Mouse (Mus musculus) embryonic facial prominence, embryonic 14.5 days (tissue): Measurements from ENCODE around the gene Med16. TPM values are rescaled to one million over a fixed set of nuclear protein-coding genes. Genes with fewer than 3 reads are reported as not detected.

ENCODE experiments used
- ATAC-seq: fragments of 200-750 bp; cut with Nextera tagmentation; 2 replicates; pipeline ENCODE4 v1.8.0; 2017; ENCODE audit warnings: low read depth, moderate number of reproducible peaks, moderate TSS enrichment
- DNase-seq: peaks from one replicate; pipeline ENCODE4 v3.0.0-alpha.2; 2015; ENCODE audit warnings: low spot score
- H3K27ac ChIP-seq: fragments of 300-500 bp; sonication (generic); replicated peaks from 2 replicates; pipeline ENCODE4 v1.5.1; 2014; ENCODE audit warnings: low read depth, mild to moderate bottlenecking, low read length, moderate library complexity
- H3K27me3 ChIP-seq: fragments of 300-500 bp; sonication (generic); replicated peaks from 2 replicates; pipeline ENCODE4 v1.6.1; 2014; ENCODE audit warnings: low read length; ENCODE audit not compliant: control insufficient read depth, insufficient read depth
- H3K36me3 ChIP-seq: fragments of 300-500 bp; sonication (generic); 2 replicates; pipeline ENCODE4 v1.6.1; 2014; ENCODE audit warnings: low read length, mixed read lengths; ENCODE audit not compliant: control insufficient read depth, insufficient read depth
- H3K4me1 ChIP-seq: fragments of 300-500 bp; sonication (generic); 2 replicates; pipeline ENCODE4 v1.6.1; 2014; ENCODE audit warnings: antibody characterized with exemption, low read length; ENCODE audit not compliant: control insufficient read depth, insufficient read depth
- H3K4me2 ChIP-seq: fragments of 300-500 bp; sonication (generic); 2 replicates; pipeline ENCODE4 v1.6.1; 2014; ENCODE audit warnings: low read depth, mild to moderate bottlenecking, low read length, moderate library complexity, mixed read lengths
- H3K4me3 ChIP-seq: fragments of 300-500 bp; sonication (generic); 2 replicates; pipeline ENCODE4 v1.5.1; 2014; ENCODE audit warnings: low read depth, mild to moderate bottlenecking, low read length
- H3K9ac ChIP-seq: fragments of 300-500 bp; sonication (generic); 2 replicates; pipeline ENCODE4 v1.6.1; 2014; ENCODE audit warnings: low read depth, mild to moderate bottlenecking, low read length, moderate library complexity, mixed read lengths
- H3K9me3 ChIP-seq: fragments of 300-500 bp; sonication (generic); 2 replicates; pipeline ENCODE4 v1.6.1; 2016; ENCODE audit warnings: low read length; ENCODE audit not compliant: control insufficient read depth
- WGBS: fragments of 180-500 bp; shearing (Covaris S2); extraction: QIAGEN DNeasy Blood & Tissue Kit; methylation state at CpG from one replicate; pipeline ENCODE4 v1.1.7; 2014; 5-methylcytosine and 5-hydroxymethylcytosine counted together
- microRNA-seq: library from miRNA; unstranded; fragments of <30 nt; microRNA quantifications from one replicate; pipeline ENCODE4, GENCODE M21; 2016; ENCODE audit warnings: borderline number of aligned reads
- polyA plus RNA-seq: library from polyadenylated mRNA; unstranded; fragments of >200 nt; fragmentation: Nextera tagmentation; extraction: Ambion mirVana; gene quantifications from 2 replicates; pipeline ENCODE4 v1.2.1, GENCODE M21; 2014

Gene Med16
- polyA plus RNA-seq, 1 experiment from 2014 or later: 33.7 TPM

- 2% methylated on average over 15 of the region's 15 CpGs for WGBS
- Histone ChIP-seq H3K27me3 (no peaks in the 10 kb centered on the region), H3K27ac (peak overlapping the region; percentile 100), H3K4me3 (peak overlapping the region; percentile 96), H3K9ac (peak overlapping the region; percentile 78), H3K4me2 (peak overlapping the region; percentile 99), H3K4me1 (peaks cover 44% of the 10 kb centered on the region), H3K36me3 (peaks cover 23% of the 10 kb centered on the region), H3K9me3 (no peaks in the 10 kb centered on the region)
- ATAC-seq: peak; percentile 68
- DNase-seq: peak; percentile 98
Observed at GRCm38 (mm10) chr10:79853392-79853791, 55.3 kb downstream of the Med16 start.

- peaks cover 38% of the 10 kb centered on the region for H3K4me1 ChIP-seq
- no peak for ATAC-seq
Observed at GRCm38 (mm10) chr10:79852827-79853226, 55.9 kb downstream of the Med16 start.

GRCm38 (mm10) chr10:79852107-79852789 lies 56.5 kb downstream of the Med16 start:
- peak overlapping the region; percentile 78 for H3K9ac ChIP-seq

More at GRCm38 (mm10) chr10:79852827-79853226, 55.9 kb downstream of the Med16 start:
- Histone ChIP-seq H3K9me3 (no peaks in the 10 kb centered on the region), H3K4me2 (peak overlapping the region; percentile 99), H3K9ac (peak overlapping the region; percentile 78), H3K4me3 (peak overlapping the region; percentile 96), H3K27ac (peak overlapping the region; percentile 100), H3K27me3 (no peaks in the 10 kb centered on the region), H3K36me3 (peaks cover 18% of the 10 kb centered on the region)
- 12% methylated on average over 8 of the region's 8 CpGs for WGBS
- DNase-seq: no peak

GRCm38 (mm10) chr10:79851653-79852052 lies 57.1 kb downstream of the Med16 start:
- Histone ChIP-seq H3K9me3 (no peaks in the 10 kb centered on the region), H3K36me3 (peaks cover 7% of the 10 kb centered on the region; the same call in 1 of the 2 replicates), H3K4me3 (peak overlapping the region; percentile 1), H3K4me2 (peak overlapping the region; percentile 99), H3K27ac (peak overlapping the region; percentile 100), H3K9ac (0 out of 2 replicates have a peak overlapping the region, but pooled peaks have one; percentile 49), H3K4me1 (peaks cover 27% of the 10 kb centered on the region), H3K27me3 (no peaks in the 10 kb centered on the region)
- 47% methylated on average over 3 of the region's 3 CpGs for WGBS
- DNase-seq: no peak
- no peak for ATAC-seq

More at GRCm38 (mm10) chr10:79852107-79852789, 56.5 kb downstream of the Med16 start:
- peak overlapping the region; percentile 99 for H3K4me2 ChIP-seq
- peaks cover 13% of the 10 kb centered on the region for H3K36me3 ChIP-seq
- ATAC-seq: no peak
- H3K27ac ChIP-seq: peak overlapping the region; percentile 100
- peak overlapping the region; percentile 96 for H3K4me3 ChIP-seq
- DNase-seq: peak; percentile 85
- H3K9me3 ChIP-seq: no peaks in the 10 kb centered on the region
- no peaks in the 10 kb centered on the region for H3K27me3 ChIP-seq
- H3K4me1 ChIP-seq: peaks cover 32% of the 10 kb centered on the region
- 23% methylated on average over 9 of the region's 9 CpGs for WGBS

- H3K27me3 ChIP-seq: no peaks in the 10 kb centered on the region
- peaks cover 21% of the 10 kb centered on the region for H3K4me1 ChIP-seq
- H3K9me3 ChIP-seq: no peaks in the 10 kb centered on the region
- H3K9ac ChIP-seq: no peak overlapping the region
- DNase-seq (no peak), ATAC-seq (no peak)
- 80% methylated on average over 8 of the region's 8 CpGs for WGBS
- no peaks in the 10 kb centered on the region for H3K36me3 ChIP-seq
- H3K27ac ChIP-seq: no peak overlapping the region
- no peak overlapping the region for H3K4me2 ChIP-seq
- H3K4me3 ChIP-seq: no peak overlapping the region
Observed at GRCm38 (mm10) chr10:79849941-79850628, 58.6 kb downstream of the Med16 start.

- DNase-seq: no peak
- WGBS: 53% methylated on average over 5 of the region's 5 CpGs
- no peak for ATAC-seq
- no peaks in the 10 kb centered on the region for H3K36me3 ChIP-seq
- no peak overlapping the region for H3K4me3 ChIP-seq
- no peak overlapping the region for H3K9ac ChIP-seq
- no peak overlapping the region for H3K4me2 ChIP-seq
- H3K9me3 ChIP-seq: no peaks in the 10 kb centered on the region
- peaks cover 19% of the 10 kb centered on the region for H3K4me1 ChIP-seq
- H3K27me3 ChIP-seq: no peaks in the 10 kb centered on the region
- no peak overlapping the region for H3K27ac ChIP-seq
Observed at GRCm38 (mm10) chr10:79846553-79846952, 62.2 kb downstream of the Med16 start.

Small RNA genes lying within 50 kb of the gene (microRNA-seq; reads per million reads assigned to microRNA genes)
- gene Mir6910: not detected

Other genes starting within 250 kb of the Med16 start
- gene Madcam1, start 244.4 kb downstream of the Med16 start, polyA plus RNA-seq: 8.5 and 11.6 TPM in 2 replicates
- gene Tpgs1, start 239.6 kb downstream of the Med16 start, polyA plus RNA-seq: 58.7 and 65.3 TPM in 2 replicates
- gene Cdc34, start 226.7 kb downstream of the Med16 start, polyA plus RNA-seq: 106 TPM in 2 replicates
- 0.31 and 0.51 TPM in 2 replicates for gene Gzmm, start 219.9 kb downstream of the Med16 start, polyA plus RNA-seq
- gene Bsg, start 204.4 kb downstream of the Med16 start, polyA plus RNA-seq: 846 and 847 TPM in 2 replicates
- 0.15 and 0.20 TPM in 2 replicates for gene Hcn2, start 192.3 kb downstream of the Med16 start, polyA plus RNA-seq
- gene Polrmt, start 162.3 kb downstream of the Med16 start, polyA plus RNA-seq: 32.5 and 33.6 TPM in 2 replicates
- gene Fgf22, start 153.8 kb downstream of the Med16 start, polyA plus RNA-seq: 0.35 and 0.38 TPM in 2 replicates
- gene Rnf126, start 142.0 kb downstream of the Med16 start, polyA plus RNA-seq: 77.5 and 78.9 TPM in 2 replicates
- 8.3 and 10.7 TPM in 2 replicates for gene Fstl3, start 131.7 kb downstream of the Med16 start, polyA plus RNA-seq
- 0.16 TPM in 1 of 2 replicates, not detected in the other for gene Prss57, start 118.0 kb downstream of the Med16 start, polyA plus RNA-seq
- 62.5 and 75.4 TPM in 2 replicates for gene Palm, start 115.4 kb downstream of the Med16 start, polyA plus RNA-seq
- gene Misp, start 87.9 kb downstream of the Med16 start, polyA plus RNA-seq: 2.3 and 3.9 TPM in 2 replicates
- gene Ptbp1, start 54.5 kb downstream of the Med16 start, polyA plus RNA-seq: 198 and 254 TPM in 2 replicates
- 4.1 and 6.7 TPM in 2 replicates for gene Prtn3, start 34.4 kb downstream of the Med16 start, polyA plus RNA-seq
- gene Plppr3, start 34.3 kb downstream of the Med16 start, polyA plus RNA-seq: 32.4 and 50.2 TPM in 2 replicates
- gene Elane, start 22.7 kb downstream of the Med16 start, polyA plus RNA-seq: 0.64 and 2.0 TPM in 2 replicates
- 0.22 TPM in 1 of 2 replicates, not detected in the other for gene Cfd, start 18.1 kb downstream of the Med16 start, polyA plus RNA-seq
- gene Gm26602, start 1.9 kb upstream of the Med16 start, polyA plus RNA-seq: 4.1 and 6.7 TPM in 2 replicates
- gene Kiss1r, start 8.0 kb upstream of the Med16 start, polyA plus RNA-seq: 0.56 and 0.58 TPM in 2 replicates
- 114 and 124 TPM in 2 replicates for gene R3hdm4, start 12.3 kb upstream of the Med16 start, polyA plus RNA-seq
- gene Arid3a, start 18.1 kb upstream of the Med16 start, polyA plus RNA-seq: 3.1 and 3.5 TPM in 2 replicates
- gene Wdr18, start 51.2 kb upstream of the Med16 start, polyA plus RNA-seq: 97.4 and 100 TPM in 2 replicates
- gene Grin3b, start 61.8 kb upstream of the Med16 start, polyA plus RNA-seq: 0.37 and 0.56 TPM in 2 replicates
- gene Tmem259, start 75.4 kb upstream of the Med16 start, polyA plus RNA-seq: 20.6 and 22.3 TPM in 2 replicates
- gene Cnn2, start 79.7 kb upstream of the Med16 start, polyA plus RNA-seq: 293 and 304 TPM in 2 replicates
- 2.5 and 2.8 TPM in 2 replicates for gene Abca7, start 87.6 kb upstream of the Med16 start, polyA plus RNA-seq
- gene Arhgap45, start 107.7 kb upstream of the Med16 start, polyA plus RNA-seq: 4.4 and 6.4 TPM in 2 replicates
- gene Polr2e, start 130.9 kb upstream of the Med16 start, polyA plus RNA-seq: 207 and 227 TPM in 2 replicates
- gene Gpx4, start 138.2 kb upstream of the Med16 start, polyA plus RNA-seq: 505 and 517 TPM in 2 replicates
- gene Sbno2, start 196.6 kb upstream of the Med16 start, polyA plus RNA-seq: 12.8 and 14.1 TPM in 2 replicates
- gene Stk11, start 206.9 kb upstream of the Med16 start, polyA plus RNA-seq: 32.6 and 32.7 TPM in 2 replicates
- gene Atp5d, start 229.7 kb upstream of the Med16 start, polyA plus RNA-seq: 474 and 475 TPM in 2 replicates
- gene Cbarp, start 231.9 kb upstream of the Med16 start, polyA plus RNA-seq: 7.3 and 9.0 TPM in 2 replicates
- gene Midn, start 239.3 kb upstream of the Med16 start, polyA plus RNA-seq: 34.2 and 37.0 TPM in 2 replicates